Mouse (Mus musculus) central nervous system, embryonic 11.5 days (tissue): ENCODE data around the gene Ttc39d. TPM values are rescaled to one million over a fixed set of nuclear protein-coding genes. Genes with fewer than 3 reads are reported as not detected.

Experiments used
- polyA plus RNA-seq: library from polyadenylated mRNA; depleted of rRNA; stranded (reverse); fragments of >200 nt; gene quantifications from 2 replicates; pipeline ENCODE4 v1.2.3, GENCODE M21; 2012; rRNA removed

Gene Ttc39d
- polyA plus RNA-seq = 0.06 and 0.10 TPM in 2 replicates

DNA sequence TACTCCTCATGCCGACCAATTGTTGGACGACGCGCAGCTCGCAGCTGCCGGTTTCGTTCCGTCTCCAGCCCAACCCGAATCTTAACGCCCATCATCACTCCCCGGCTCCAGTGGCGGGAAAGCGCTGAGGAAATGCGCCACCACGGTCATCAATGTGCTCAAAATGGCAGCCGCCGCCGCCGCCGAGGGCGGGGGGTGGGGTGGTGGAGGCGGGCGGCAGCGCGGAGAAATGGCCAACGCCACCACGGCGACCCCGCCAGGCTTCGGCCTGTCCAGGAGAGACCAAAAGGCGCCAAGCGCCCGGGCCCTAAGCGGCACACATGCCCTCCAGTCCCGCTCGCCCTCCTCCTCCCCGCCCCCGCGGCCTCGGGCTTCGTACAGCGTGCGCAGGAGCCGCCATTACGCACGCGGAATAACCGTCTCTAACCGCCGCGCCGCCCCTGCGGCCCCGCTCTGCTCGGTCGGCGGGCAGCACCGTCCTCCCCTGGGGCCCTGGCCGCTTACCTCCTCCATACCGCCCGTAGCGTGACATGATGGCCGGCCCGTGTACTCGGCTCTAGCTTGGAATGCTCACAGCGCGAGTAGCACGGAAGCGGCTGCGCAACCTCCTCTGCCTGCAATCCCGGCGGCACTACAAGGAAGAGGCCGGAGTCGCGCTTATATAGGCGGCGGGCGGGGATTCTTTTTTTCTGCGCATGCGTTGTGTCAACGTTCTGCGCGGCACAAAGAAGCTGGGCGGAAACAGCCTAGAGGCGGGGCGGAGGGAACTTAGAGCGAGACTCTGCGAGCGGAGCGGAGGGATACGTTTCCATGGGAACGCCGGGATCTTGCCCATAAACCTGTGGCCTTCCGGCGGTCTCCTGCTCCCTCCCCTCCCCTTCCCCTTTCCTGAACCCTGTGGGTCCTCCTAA, at the start of gene Ttc39d, which contains the start of gene Srsf7:
TSS of gene Ttc39d (plus strand) at position 790 of the 911 bp plus-strand sequence.
TSS of gene Srsf7 (minus strand) at position 637 of the 911 bp plus-strand sequence.

DNA sequence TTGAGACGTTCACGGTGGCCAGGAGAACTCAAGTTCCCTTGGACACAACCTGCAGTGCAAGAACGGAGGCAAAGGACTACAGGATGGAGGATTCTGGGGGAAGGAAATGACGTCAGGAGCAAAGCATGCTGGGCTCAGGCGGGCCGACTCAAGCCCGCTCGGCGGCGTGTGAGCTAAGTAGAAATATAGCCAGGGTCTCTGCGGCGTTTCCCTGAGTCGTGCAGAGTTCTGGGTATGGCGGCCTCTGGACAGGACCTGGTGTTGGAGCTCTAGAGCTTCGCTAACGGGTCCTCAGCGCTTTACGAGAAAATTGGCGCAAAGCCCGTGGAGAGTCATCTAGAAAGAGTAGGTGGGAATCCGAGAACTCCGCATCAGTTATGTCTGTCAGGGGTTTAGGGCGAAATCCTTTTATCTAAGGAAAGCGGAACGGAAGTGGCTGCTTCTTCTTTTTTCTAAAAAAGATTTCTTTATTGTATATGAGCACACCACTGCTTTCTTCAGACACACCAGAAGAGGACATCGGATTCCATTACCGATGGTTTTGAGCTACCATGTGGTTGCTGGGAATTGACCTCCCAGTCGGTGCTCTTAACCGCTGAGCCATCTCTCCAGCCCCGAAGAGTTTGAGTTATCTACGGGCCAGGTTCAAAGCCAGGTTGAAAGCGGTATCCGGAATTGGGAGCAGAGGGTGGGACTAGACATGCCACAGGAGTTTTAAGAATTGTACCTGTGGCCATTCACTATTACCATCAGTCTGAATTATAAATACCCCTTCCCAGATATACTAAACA, 17.3 kb downstream of the Ttc39d start, which contains the start of gene Gemin6:
TSS of gene Gemin6 (plus strand) at position 116 of the 791 bp plus-strand sequence.

Other genes with a start within 250 kb of the Ttc39d start
- 113 and 168 TPM in 2 replicates for gene Hnrnpll, start 145.1 kb upstream of the Ttc39d start, polyA plus RNA-seq
- gene Galm, start 80.0 kb upstream of the Ttc39d start, polyA plus RNA-seq = 5.5 and 8.1 TPM in 2 replicates
- gene Srsf7, start 153 bp upstream of the Ttc39d start, polyA plus RNA-seq = 567 and 647 TPM in 2 replicates
- gene Gemin6, start 17.0 kb downstream of the Ttc39d start, polyA plus RNA-seq = 26.0 and 26.9 TPM in 2 replicates
- 17.1 and 20.1 TPM in 2 replicates for gene Morn2, start 82.7 kb downstream of the Ttc39d start, polyA plus RNA-seq
- gene Dhx57, start 83.0 kb downstream of the Ttc39d start, polyA plus RNA-seq = 38.0 and 39.4 TPM in 2 replicates
- 0.63 and 1.1 TPM in 2 replicates for gene Arhgef33, start 99.9 kb downstream of the Ttc39d start, polyA plus RNA-seq
- gene Gm10190, start 166.1 kb downstream of the Ttc39d start, polyA plus RNA-seq = 0.28 and 0.72 TPM in 2 replicates